Mouse (Mus musculus): Measurements from ENCODE around the gene Ssu72.

DNA sequence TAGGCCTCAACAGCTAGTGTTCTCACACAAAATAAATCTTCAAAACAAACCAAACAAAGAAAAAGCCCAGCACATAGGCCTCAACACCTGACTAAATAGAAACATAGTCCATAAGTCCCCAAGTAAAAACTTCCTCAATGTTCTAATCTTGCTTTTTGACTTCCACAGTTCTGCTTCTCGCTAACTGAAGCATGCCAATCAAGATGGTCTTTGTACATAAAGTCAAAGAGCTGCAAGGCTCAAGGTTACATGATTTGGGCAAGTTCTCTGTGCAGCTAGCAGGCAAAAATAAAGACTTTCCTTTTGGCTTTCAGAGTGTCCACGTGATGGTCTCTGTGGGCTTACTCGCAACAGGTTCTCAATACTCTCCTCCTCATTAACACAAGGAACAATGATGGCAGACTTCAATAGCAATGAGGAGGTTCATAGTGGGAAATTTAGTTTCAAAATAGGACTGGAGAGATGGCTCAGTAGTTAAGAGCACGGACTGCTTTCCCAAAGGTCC, 1.1 kb upstream of the Ssu72 start:
- no peak for TF ChIP-seq POLR2A (IDR thresholded peaks at IDR 0.05; ENCODE audit: low read depth, low read length)
- no peak for TF ChIP-seq CTCF (IDR thresholded peaks at IDR 0.05; ENCODE audit: extremely low read depth, insufficient read length, insufficient replicate concordance, low read depth, low read length)
